Mouse (Mus musculus) layer of hippocampus, adult 9-10 months (tissue): Measurements from ENCODE around the gene Gars.
A peak's percentile ranks its signal among the peaks of the same experiment; 100 is the strongest.

Experiments
- DNase-seq: peaks from one replicate; pipeline ENCODE4 v3.0.0; 2022; ENCODE audit warnings: low spot score

Gars gene

DNA sequence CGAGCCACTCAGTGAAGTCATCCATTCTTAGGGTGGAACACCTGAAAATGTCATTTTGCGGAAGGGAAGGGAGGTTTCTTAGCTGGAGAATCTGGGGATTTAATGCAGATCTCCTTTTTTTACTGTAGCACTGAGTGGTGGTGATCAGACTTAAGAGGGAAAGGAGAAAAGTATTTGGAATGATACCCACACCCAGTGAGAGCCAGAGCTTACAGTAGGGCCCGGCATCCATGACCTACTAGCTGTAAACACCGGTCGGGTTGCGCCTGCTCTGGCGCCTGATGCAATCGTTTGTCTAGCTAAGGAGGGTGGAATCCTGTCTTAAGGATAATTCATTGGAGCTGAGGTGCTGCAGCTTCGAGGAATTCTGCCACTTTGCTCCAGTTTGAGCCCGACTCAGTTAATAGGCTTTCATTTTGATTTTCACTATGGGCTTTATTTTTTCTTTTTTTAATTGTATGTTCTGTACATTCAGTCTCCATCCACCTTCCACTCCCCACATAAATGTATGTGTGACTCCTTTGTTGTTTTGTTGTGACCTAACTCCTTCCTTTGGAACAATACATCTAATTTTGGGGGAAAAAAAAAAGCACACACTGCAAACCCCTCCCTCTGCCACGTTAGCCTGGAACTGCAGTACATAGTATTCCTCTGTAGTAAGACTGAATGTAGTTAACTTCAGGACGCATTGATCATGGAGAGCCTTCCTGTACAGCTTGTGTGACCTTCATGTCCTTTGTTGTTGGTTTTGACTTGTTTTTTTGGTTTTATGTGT, 1.1 kb downstream of the Gars start:
- no peak for DNase-seq

DNA sequence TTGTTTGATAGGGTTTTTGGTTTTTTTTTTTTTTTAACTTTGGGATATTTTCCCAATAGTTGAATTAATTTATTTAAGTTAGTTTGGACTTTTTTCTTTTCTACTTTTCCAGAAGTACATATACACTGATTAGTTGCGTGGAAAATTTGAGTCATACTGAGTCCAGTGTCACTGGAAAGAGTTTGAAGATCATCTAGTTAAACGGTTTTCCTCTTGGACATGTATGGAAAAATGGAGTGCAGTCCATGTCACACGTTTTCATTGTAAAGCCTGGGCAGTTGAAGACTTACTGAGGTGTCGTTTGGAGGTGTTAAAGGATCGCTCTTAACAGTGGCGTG, 1.6 kb downstream of the Gars start:
- no peak for DNase-seq

DNA sequence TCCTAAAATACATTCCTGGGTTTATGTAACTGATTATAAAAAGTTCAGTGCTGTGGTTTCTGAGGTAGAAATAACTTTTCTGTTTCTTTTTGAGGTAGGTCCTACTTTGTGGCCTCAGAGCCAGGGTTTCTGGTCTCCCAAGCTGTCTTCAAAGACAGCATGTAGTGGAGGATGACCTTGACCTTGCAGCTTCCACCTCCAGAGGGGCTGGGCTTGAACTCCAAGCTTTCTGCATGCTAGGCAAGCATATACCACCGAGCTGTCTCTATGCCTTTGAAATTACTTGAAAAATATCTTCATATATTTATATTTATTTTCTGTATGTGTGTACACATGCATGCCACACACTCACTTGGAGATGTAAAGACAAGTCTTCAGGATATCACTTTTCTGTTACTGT, 2.2 kb downstream of the Gars start:
- no peak for DNase-seq

DNA sequence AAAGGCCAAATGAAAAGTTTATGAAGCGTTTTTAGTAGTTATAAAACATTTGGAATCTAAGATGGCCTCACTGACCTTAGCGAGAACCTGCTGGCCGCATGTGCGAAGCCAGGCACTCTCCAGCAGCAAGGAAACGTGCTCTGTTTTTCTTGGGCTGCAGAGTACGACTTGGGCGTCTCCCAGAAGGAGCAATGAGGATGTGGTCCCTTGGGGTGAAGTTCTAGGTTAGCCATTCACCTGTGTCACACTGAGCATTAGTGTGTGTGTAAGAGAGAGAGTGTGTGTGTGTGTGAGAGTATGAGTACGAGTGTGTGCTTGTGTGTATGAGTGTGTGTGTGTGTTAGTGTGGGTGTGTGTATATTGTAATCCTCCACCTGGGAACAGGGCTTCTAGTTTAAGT, 5.4 kb downstream of the Gars start:
- DNase-seq, result no peak

DNA sequence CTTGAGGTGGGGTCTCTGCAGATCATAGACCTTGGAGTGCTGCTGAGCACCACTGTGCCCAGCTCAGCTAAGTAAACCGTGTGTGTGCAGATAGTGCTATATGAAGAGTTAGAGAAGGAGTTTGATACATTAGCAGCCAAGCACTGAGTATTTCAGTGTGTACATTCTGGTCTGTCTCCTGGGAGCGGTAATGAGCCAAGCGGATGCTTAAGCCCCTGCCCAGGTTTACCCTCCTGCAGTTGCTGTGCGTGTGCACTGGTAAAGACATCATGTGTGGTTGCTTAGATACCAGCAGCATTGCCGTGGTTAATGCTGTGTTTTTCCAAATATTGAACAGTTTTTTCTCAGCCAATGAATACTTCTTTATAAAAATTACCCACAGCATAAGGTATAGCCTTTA, 6.7 kb downstream of the Gars start:
- DNase-seq, result no peak

DNA sequence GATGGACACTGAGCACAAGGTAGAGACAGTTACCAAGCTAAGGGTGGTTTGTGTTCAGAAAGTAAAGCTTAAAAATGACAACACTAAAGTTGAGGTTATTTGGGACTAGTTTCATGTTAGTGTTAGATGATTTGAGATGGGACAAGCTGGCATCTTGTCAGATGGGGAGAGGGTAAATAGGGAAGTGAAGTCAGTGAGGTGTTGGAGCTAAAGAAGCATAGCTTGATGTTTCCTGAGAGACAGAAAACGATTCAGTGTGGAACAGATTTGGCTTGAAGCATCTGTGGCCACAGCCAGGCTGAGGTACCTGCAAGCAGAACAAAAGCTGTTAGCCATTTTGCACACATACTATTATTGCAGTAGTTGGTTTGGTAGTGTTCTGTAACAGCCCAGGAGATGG, 7.5 kb downstream of the Gars start:
- no peak for DNase-seq

DNA sequence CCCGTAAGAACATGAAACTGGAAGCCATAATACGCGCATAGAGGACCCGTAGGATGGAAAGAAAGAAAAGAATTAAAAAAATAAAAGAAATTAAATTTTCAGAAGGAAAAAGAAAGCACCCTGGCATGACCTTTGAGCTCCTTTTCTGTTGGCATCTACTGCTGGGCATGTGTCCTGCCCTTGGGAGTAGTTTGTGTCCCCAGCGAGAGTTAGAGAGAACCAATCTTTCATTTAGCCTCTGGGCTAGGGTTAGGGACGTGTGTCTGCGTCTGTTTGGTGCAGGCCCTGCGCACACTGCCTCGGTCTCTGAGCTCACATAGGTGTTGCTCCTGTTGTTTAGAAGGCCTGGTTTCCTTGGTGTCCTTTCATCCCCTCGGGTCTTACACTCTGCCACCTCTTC, 11.4 kb downstream of the Gars start:
- no peak for DNase-seq

DNA sequence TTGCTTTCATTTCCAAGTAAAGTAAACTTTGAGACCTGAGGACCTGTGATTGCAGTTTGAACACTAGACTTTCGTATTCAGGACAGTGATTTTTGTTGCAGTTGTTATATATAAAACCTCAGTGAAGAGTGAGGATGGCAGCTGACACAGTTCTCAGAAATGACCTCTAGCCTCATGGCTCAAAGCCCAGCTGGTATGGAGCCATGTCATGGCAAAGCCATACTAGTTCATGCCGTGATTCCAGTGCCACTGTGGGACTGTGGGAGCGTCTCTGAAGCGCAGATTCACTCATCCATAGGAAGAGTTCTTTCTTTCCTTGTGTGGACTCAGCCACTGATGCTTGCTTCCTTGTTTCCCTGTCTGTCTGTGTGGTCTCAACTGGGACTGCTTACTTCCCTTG, 16.7 kb downstream of the Gars start:
- DNase-seq, result no peak

DNA sequence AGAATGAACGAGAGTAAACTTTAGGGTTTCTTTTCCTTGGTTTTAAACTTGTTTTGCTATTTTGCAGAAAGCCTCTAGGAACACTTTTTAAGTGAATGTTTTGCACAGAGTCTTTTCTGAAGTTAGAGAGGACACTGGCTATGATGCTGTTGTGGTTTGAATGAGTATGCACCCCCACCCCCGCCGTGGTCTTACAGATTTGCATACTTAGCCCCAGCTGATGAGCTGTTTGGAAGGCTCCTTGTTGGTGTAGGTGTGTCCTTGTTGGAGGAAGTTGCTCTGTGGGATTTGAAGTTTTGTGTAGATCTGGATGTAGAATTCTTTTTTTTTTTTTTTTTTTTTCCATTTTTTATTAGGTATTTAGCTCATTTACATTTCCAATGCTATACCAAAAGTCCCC, 19.6 kb downstream of the Gars start:
- no peak for DNase-seq

DNA sequence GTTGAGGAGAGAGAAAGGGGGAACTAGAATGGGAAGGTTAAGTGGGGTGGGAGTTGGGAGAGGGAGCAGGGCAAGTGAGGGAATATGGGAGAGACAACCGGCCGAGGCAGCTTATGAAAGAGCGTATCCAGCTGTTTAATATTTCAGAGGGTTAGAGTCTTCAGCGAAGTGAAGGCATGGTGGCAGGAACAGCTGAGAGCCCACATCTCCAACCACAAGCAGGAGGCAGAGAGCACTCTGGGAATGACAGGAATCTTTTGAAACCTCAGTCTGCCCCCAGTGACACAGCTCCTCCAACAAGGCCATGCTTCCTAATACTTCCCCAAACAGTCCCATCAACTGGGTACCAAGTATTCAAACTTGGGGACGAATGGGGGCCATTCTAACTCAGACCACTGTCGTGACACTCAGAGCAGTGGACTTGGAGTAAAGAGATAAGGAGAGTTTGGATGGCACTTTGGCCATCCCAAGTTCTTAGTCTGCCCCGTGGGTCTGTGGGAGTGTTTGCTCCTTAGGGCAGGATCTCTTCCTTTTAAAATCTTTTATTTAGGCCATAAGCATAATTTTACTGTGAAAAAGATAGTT, 22.5 kb downstream of the Gars start:
- no peak for DNase-seq

DNA sequence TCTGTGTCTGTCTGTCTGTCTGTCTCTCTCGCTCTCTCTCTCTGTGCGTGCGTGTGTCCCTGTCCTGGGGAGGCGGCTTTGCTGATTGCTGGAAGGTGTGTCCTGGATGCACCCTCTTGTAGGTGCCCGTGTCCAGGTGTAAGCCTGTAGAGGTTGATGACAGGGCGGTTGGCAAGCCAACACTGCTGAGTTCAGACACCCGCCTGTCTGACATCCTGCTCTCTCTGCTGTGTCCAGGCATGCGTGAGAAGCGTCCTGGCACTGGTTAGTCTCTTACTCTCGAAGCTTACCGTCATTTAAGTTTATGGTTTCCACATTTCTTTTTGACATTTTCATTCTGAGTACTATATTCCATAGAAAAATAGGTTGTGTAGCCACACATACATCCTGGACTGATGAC, 23.5 kb downstream of the Gars start:
- no peak for DNase-seq

DNA sequence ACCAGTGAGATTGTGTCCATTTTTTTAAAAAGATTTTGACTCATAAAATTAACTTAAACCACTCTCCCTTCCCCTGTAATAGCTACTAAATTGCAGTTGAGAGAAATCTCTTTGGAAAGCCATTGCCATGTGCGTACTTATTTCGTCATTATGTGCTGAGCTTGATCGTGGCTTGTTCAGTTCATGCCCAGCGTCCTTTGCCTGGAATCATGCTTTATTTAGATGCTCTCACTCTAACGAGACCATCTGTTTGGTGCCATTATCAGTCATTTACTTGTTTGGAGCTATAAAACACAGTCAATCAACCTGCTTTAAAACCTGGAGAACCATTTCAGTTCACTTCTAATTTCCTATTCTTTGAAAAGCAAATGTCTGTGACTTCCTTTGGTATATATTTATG, 24.4 kb downstream of the Gars start:
- peak; percentile 26 for DNase-seq

DNA sequence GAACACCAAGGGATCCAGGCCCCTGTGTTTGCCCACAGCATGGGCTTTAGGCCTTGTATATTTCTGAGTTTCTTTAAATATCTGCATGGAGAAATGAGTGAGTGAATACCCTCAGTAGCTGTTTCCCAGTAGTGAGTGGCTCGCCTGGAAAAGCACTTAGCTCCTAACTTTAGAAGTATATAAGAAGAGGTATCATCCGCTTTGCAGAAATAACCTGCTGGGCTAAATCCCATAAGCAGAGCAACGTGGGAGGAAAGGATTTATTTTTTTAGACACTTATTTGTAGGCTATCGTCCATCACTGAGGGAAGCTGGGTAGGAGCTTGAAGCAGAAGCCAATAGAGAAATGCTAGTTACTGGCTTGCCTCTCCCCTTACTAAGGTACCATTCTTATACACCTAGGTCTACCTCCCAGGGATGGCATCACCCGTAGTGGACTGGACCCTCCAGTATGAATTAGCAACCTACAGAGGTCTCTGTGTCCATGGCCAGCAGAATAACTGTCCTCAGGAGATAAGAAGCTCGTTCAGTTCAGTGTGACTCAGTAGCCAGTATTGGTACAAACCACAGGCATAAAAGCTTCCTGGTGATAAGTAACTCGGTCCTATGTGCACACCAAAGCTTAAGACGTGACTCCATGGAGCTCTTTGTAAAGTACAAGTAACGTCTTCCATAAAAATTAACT, 26.1 kb downstream of the Gars start:
- DNase-seq, result no peak

DNA sequence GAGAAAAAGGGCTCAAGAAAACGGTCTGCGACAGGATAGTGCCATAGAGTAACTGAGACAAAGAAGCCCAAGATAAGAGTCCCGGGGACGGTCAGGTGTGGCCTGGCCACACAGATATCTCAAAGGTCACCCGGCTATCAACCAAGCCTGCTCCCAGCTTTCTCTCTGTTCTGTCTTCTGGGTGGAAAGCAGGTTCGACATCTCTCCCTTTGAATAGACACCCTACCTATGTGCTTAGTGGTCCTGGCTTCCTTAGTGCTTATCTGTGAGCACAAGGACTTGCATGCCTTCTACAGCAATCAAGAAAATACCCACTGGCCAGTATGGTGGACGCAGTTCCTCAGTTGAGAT, 26.6 kb downstream of the Gars start:
- DNase-seq, result no peak

DNA sequence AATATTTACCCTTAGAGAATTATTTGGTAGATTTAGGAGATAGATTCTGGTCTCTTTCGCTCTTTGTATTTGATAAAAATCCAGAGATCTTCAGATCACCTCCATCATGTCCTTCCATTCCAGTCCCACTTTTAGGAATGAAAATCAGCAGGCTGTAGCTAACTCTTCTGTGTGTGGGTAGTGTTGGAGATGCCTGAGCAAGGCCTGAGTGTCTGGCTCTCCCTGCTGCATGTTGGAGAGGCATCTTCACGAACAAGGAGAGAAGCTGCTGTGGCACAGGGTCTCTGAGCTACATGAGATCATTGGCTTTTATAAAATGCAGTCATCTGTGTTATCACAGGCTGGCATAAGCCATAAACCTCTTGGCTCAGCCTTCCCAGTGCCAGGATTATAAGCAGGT, 28.1 kb downstream of the Gars start:
- DNase-seq, result no peak

DNA sequence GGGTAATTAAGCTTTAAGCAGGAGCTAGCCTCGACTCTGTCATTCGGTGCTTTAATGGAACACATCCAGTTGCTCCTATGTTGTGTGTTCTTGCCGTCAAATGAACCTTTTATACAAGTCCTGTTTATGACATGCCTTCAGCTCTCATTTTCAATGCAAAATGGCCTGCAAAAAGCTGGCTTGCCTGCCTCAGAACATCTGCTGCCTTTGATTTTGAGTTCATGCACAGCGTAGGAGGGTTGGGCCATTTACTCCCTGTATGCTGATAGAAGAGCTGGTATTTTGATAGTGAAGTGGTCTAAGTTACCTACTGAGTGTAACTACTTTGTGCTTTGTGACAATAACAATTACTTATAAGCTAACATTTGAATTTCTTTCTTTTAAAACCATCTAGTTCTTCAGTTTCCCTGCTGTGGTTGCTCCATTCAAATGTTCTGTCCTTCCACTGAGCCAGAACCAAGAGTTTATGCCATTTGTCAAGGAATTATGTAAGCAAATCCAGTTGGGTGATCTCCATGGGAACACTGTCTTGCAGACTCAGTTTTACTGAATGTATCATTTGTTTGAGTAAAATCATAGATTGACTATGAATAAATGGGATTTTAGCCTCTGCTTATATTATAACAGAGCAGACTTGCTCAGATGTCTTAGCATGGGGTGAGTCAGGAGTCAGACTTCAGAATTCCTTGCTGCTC, 38.9 kb downstream of the Gars start:
- no peak for DNase-seq

DNA sequence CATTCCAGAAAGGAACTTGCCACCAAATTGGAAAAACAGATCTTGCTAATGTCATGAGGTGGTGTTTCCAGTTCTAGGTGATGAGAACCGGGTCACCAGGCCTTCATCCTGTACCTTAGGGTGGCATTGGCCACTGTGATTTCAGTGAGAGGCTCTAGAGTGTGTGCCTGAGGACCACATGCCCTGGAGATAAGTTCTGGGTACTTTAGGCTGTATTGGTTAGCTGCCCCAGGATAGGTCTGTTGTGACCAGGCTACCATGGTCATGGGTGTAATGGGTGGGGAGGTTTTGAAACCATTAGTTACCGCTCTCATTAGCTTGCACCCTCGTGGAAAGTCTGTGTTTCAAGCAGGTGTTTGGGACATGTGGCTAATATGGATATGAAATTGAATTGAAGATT, 43.6 kb downstream of the Gars start:
- no peak for DNase-seq

DNA sequence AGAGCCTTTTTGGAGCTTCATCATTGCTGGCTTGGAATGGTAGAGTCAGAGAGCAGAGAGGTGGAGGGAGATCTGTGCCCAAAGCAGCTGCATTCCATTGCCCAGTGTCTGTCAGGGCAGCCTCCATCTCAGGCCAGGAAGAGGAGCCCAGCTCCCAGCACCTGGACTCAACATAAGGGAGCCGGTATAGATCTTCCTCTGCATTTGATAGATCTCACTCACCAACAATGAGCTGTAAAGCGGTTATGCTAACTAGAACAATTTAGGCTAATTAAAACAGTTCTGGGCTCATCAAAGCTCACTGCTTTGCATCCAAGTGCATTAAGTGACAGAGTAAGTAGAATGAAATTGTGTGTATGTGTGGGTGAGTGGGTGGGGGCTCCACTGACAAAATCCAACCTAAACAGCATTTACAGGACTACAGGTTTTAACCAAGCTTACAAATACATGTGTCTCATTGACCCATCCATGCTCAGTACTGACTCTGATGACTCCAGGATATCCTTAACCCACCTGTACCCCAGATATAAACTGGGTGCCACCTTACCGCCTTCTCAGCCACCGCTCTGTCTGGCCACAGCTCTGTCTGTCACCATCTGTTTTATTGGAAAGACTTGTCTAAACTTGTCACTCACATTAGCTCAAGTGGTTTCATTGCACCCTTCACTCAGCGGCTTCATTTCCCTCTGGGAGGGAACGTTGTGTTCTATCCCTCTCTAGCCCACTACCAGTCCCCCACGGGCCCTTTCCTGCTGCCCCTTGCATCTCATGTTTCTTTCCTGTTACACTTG, 44.6 kb downstream of the Gars start:
- no peak for DNase-seq

DNA sequence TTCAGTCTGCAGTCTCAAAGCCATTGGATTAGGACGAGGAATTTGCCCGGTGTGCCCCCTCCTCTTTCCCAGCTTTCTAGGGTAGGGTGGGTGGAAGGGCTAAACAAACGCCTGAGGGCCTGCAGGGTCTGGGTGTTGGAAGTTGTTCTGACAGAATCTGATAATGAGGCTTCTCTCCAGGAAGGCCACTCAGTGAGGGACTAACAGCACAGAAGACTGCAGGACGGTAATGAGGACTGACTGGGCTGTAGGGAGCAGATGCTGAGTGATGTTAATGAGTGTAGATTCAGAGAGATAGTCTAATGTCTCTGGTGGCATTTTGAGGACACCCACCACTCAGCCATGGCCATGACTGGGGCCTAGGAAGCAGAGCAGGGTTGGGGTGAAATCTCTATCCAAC, 49.5 kb downstream of the Gars start:
- no peak for DNase-seq

DNA sequence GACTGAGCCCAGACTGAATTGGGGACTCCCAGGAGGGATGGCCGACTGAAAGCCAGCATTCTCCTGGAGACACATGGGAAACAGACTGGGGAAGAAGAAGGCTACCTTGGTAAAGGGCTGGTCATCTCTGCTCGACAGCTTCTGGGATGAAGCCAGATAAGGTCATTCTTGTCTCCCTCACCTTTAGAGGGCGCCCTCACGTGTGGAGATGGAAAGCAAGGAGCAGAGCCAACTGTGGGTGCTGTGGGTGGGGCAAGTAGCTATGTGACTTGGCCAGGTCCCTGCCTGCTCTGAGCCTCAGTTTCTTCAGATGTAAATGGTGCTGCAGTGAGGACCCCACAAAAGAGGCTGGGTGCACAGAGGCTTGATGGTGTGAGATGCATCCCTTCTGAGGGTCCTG, 52.8 kb downstream of the Gars start:
- no peak for DNase-seq

DNA sequence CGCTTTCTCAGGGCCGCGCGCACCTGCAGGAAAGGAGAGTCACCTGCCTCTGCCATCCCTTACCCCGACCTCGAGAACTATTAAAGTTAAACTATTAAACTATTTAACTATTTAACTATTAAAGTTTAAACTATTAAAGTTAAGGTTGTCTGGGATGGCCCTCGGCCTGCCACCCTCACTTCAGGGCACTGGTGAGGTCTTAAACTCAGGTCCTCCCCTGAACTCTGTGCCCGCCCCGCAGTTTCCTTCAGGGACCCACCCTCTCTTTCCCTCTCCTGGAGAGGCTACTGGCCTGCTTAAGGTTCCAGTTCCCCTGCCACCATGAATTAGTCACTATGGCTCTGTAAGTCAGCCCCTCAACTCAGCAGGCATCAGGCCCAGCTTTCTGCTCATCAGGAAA, 53.6 kb downstream of the Gars start:
- no peak for DNase-seq

DNA sequence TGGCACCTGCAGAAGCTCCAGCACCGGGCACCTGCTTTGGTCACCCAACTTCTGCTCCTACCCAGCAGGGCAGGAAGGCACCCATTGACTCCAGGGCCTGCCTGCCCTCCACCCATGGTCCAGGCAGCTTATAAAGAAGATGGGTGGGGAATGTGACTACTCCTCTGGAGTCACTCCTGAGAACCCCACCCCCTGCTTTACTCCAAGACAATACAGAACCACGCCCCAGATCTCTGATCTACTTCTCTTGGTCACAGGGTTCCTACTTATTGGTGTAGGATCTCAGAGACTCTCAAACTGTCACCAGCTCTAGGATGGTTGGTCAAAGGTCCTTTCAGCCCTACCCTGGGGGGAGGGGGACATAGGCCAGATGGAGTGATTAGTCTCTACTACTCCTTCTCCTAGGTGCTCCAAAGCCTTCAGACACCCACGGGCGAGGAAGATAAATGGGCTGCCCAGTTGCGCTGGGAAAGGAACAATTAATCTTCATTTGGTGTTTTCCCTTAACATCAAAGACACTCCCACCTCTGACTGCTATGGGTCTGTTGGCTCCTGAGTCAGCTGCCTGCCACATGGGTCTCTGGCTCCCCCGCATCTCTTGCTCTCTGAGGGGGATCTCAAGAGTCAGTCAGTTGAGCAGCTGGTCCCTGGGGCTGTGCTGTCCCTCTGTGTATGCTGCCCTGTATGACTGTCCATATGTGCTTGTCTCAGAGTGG, 55.8 kb downstream of the Gars start:
- DNase-seq, result no peak
